Mouse (Mus musculus) liver, adult 2 months (tissue): ENCODE measurements at regions not wholly inside any gene's neighbourhood (a gene's known extent, or its start where the extent isn't known, plus 50 kb on each side); places are given as distances from the start of the nearest gene placed in this dataset.

ENCODE experiments used
- DNase-seq: peaks from one replicate; pipeline ENCODE4 v3.0.0-alpha.2; 2011; ENCODE audit warnings: low read depth, low spot score; ENCODE audit errors: extremely low read depth
- H3K27ac ChIP-seq: fragments of 200-500 bp; replicated peaks from 2 replicates; pipeline ENCODE4 v1.5.1; 2012; ENCODE audit warnings: low read depth, mild to moderate bottlenecking, control low read depth, inconsistent platforms, low read length; ENCODE audit not compliant: insufficient read depth
- H3K27me3 ChIP-seq: fragments of 200-500 bp; 2 replicates; pipeline ENCODE4 v1.6.1; 2012; ENCODE audit warnings: mild to moderate bottlenecking, moderate library complexity, low read length, inconsistent platforms; ENCODE audit not compliant: control insufficient read depth, insufficient read depth
- H3K36me3 ChIP-seq: fragments of 200-500 bp; 2 replicates; pipeline ENCODE4 v1.6.1; 2012; ENCODE audit warnings: low read length, inconsistent platforms; ENCODE audit not compliant: control insufficient read depth, insufficient read depth
- H3K4me1 ChIP-seq: fragments of 200-500 bp; 2 replicates; pipeline ENCODE4 v1.6.1; 2011; ENCODE audit warnings: low read length; ENCODE audit not compliant: control insufficient read depth, insufficient read depth
- H3K4me3 ChIP-seq: fragments of 200-500 bp; 2 replicates; pipeline ENCODE4 v1.5.1; 2011; ENCODE audit warnings: low read depth, mild to moderate bottlenecking, control low read depth, low read length, moderate library complexity; ENCODE audit not compliant: insufficient read depth
- H3K79me2 ChIP-seq: fragments of 200-500 bp; 2 replicates; pipeline ENCODE4 v1.6.1; 2012; ENCODE audit warnings: inconsistent platforms, mild to moderate bottlenecking, low read length, moderate library complexity; ENCODE audit not compliant: control insufficient read depth, insufficient read depth
- H3K9ac ChIP-seq: fragments of 200-500 bp; 2 replicates; pipeline ENCODE4 v1.6.1; 2012; ENCODE audit warnings: low read depth, mild to moderate bottlenecking, control low read depth, inconsistent platforms, low read length
- CTCF ChIP-seq: fragments of 200-500 bp; IDR thresholded peaks from 2 replicates; pipeline ENCODE4 v1.5.1; 2011; ENCODE audit warnings: low read depth, low read length, control low read depth
- POLR2A ChIP-seq: fragments of 200-500 bp; IDR thresholded peaks from 2 replicates; pipeline ENCODE4 v1.6.1; 2011; ENCODE audit warnings: low read length, control low read depth; ENCODE audit not compliant: insufficient read depth; ENCODE audit errors: extremely low read depth
- WGBS: fragments of 180-500 bp; shearing (Covaris S2); methylation state at CpG from one replicate; pipeline ENCODE4 v1.1.7; 2018; 5-methylcytosine and 5-hydroxymethylcytosine counted together

GRCm38 (mm10) chr15:67989428-67990272 is 1488.9 kb upstream of the Lrrc6 start:
- no peaks in the 10 kb centered on the region for H3K27me3 ChIP-seq
- no peaks in the 10 kb centered on the region for H3K79me2 ChIP-seq
- TF ChIP-seq POLR2A (no peak), CTCF (no peak)
- no peak overlapping the region for H3K27ac ChIP-seq
- no peaks in the 10 kb centered on the region for H3K4me1 ChIP-seq
- no peak overlapping the region for H3K9ac ChIP-seq
- H3K4me3 ChIP-seq: no peak overlapping the region
- no peaks in the 10 kb centered on the region for H3K36me3 ChIP-seq
- 89% methylated on average over 5 of the region's 5 CpGs for WGBS
- no peak for DNase-seq

DNA sequence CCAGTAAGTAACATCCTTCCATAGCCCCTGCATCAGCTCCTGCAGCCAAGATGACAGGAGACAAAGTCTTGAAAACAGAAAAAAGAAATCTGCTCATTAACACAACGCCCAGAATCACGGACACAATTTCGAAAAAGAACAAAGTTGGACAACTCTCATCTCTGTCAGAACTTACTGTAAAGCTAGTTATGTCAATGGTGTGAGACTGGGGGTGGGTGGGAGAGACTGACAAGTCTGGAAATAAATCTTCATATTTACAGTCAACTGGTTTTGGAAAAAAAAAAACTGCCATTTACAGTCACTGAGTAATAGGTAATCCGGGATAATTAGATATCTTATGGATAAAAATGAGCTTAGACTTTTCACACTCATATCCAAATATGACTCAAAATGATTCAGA is 1487.2 kb upstream of the Lrrc6 start:
- no peak for TF ChIP-seq CTCF
- Histone ChIP-seq H3K36me3 (no peaks in the 10 kb centered on the region), H3K79me2 (no peaks in the 10 kb centered on the region), H3K9ac (no peak overlapping the region), H3K4me1 (no peaks in the 10 kb centered on the region), H3K27me3 (no peaks in the 10 kb centered on the region), H3K27ac (no peak overlapping the region), H3K4me3 (no peak overlapping the region)
- no peak for DNase-seq
- 93% methylated on average over 4 of the region's 4 CpGs for WGBS

DNA sequence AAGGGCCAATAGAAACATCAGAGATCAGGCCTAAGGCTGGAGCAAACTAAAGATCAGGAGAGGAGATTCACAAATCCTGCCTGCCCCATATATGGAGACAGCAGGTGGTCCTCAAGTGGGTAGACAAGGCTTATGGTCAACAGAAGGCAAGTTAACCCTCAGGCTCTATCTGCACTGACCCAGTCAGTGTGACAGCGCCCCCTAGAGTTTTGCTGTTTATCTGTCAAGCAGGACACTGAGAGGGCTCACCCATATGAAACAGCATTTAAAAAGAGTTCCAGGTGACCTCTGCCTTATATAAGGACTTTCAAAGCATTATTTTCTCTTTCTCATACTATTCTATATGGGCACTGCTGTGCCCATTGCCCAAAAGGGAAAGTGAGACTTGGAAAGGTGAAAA is 1482.5 kb upstream of the Lrrc6 start:
- Histone ChIP-seq H3K27me3 (no peaks in the 10 kb centered on the region), H3K36me3 (no peaks in the 10 kb centered on the region), H3K27ac (no peak overlapping the region), H3K4me1 (no peaks in the 10 kb centered on the region), H3K4me3 (no peak overlapping the region), H3K9ac (no peak overlapping the region), H3K79me2 (no peaks in the 10 kb centered on the region)
- peak; percentile 7 for DNase-seq
- TF ChIP-seq POLR2A (no peak), CTCF (no peak; the same call in 1 of the 2 replicates)
- 25% methylated on average over 1 of the region's 1 CpGs for WGBS

GRCm38 (mm10) chr15:67981876-67982275 is 1481.2 kb upstream of the Lrrc6 start:
- H3K36me3 ChIP-seq: no peaks in the 10 kb centered on the region
- H3K4me3 ChIP-seq: no peak overlapping the region
- H3K4me1 ChIP-seq: no peaks in the 10 kb centered on the region
- no peak overlapping the region for H3K9ac ChIP-seq
- H3K27me3 ChIP-seq: no peaks in the 10 kb centered on the region
- no peaks in the 10 kb centered on the region for H3K79me2 ChIP-seq
- no peak for DNase-seq
- H3K27ac ChIP-seq: no peak overlapping the region
- TF ChIP-seq CTCF (no peak), POLR2A (no peak)
- 92% methylated on average over 3 of the region's 3 CpGs for WGBS

GRCm38 (mm10) chr15:67979451-67979850 is 1478.7 kb upstream of the Lrrc6 start:
- Histone ChIP-seq H3K79me2 (no peaks in the 10 kb centered on the region), H3K27ac (no peak overlapping the region), H3K4me1 (no peaks in the 10 kb centered on the region), H3K4me3 (no peak overlapping the region), H3K36me3 (no peaks in the 10 kb centered on the region), H3K27me3 (no peaks in the 10 kb centered on the region), H3K9ac (no peak overlapping the region)
- no peak for DNase-seq
- TF ChIP-seq POLR2A (no peak), CTCF (no peak)
- 83% methylated on average over 3 of the region's 3 CpGs for WGBS

- Histone ChIP-seq H3K9ac (no peak overlapping the region), H3K36me3 (no peaks in the 10 kb centered on the region), H3K27ac (no peak overlapping the region), H3K4me1 (no peaks in the 10 kb centered on the region), H3K79me2 (no peaks in the 10 kb centered on the region), H3K27me3 (no peaks in the 10 kb centered on the region), H3K4me3 (no peak overlapping the region)
- TF ChIP-seq POLR2A: no peak
- TF ChIP-seq CTCF: no peak
- DNase-seq: no peak
- WGBS: 86% methylated on average over 2 of the region's 2 CpGs
Measured at GRCm38 (mm10) chr15:67977210-67977609, 1476.5 kb upstream of the Lrrc6 start.
